Mouse (Mus musculus) hindbrain, embryonic 10.5 days (tissue): ENCODE data around the gene Tspan18. TPM values are rescaled to one million over a fixed set of nuclear protein-coding genes. Genes with fewer than 3 reads are reported as not detected.
A peak's percentile ranks its signal among the peaks of the same experiment; 100 is the strongest.

Source experiments
- DNase-seq: peaks from one replicate; pipeline ENCODE4 v3.0.0-alpha.2; 2017; ENCODE audit warnings: low spot score
- H3K27ac ChIP-seq: fragments of 300-500 bp; sonication (generic); 2 replicates; pipeline ENCODE4 v1.5.1; 2016; ENCODE audit warnings: mild to moderate bottlenecking, moderate library complexity
- H3K27me3 ChIP-seq: fragments of 300-500 bp; sonication (generic); 2 replicates; pipeline ENCODE4 v1.6.1; 2016; ENCODE audit warnings: mild to moderate bottlenecking; ENCODE audit not compliant: poor library complexity, insufficient read depth, severe bottlenecking
- H3K36me3 ChIP-seq: fragments of 300-500 bp; sonication (generic); 2 replicates; pipeline ENCODE4 v1.6.1; 2016; ENCODE audit warnings: mild to moderate bottlenecking, moderate library complexity
- H3K4me1 ChIP-seq: fragments of 300-500 bp; sonication (generic); replicated peaks from 2 replicates; pipeline ENCODE4 v1.6.1; 2016; ENCODE audit warnings: mild to moderate bottlenecking
- H3K4me3 ChIP-seq: fragments of 300-500 bp; sonication (generic); 2 replicates; pipeline ENCODE4 v1.5.1; 2016; ENCODE audit warnings: mild to moderate bottlenecking, moderate library complexity
- H3K9me3 ChIP-seq: fragments of 300-500 bp; sonication (generic); 2 replicates; pipeline ENCODE4 v1.6.1; 2016; ENCODE audit warnings: mild to moderate bottlenecking, moderate library complexity
- WGBS: fragments of 180-500 bp; shearing (Covaris S2); methylation state at CpG from one replicate; pipeline ENCODE4 v1.1.7; 2016; 5-methylcytosine and 5-hydroxymethylcytosine counted together
- polyA plus RNA-seq: library from polyadenylated mRNA; unstranded; fragments of >200 nt; fragmentation: Nextera tagmentation; extraction: Ambion mirVana; gene quantifications from 2 replicates; pipeline ENCODE4 v1.2.1, GENCODE M21; 2016

The Tspan18 gene
- polyA plus RNA-seq, 1 experiment from 2014 or later = 55.1 TPM

DNA sequence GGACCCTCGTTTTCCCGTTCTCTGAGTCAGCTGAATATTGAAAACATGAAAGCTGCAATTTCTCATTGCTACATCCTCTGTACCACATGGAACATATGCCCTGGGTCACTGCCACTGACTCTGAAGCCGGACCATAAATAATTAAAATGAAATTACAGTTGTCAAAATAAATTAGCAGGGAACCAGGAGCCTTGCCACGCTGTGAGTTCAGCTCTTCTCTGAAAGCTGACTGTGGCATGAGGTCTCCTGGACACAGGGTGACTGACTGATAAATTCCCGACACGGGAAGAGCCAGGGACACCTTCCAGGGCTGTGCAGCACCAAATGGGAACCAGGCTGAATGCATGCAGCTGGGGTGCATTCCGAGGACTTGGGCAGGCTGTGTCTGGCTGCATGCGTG, 48.5 kb downstream of the Tspan18 start:
- 50% methylated on average over 8 of the region's 8 CpGs for WGBS
- Histone ChIP-seq H3K27me3 (no peaks in the 10 kb centered on the region), H3K27ac (peak overlapping the region; percentile 92), H3K4me3 (no peak overlapping the region), H3K4me1 (peaks cover 100% of the 10 kb centered on the region), H3K9me3 (no peaks in the 10 kb centered on the region), H3K36me3 (no peaks in the 10 kb centered on the region)
- peak; percentile 15 for DNase-seq

DNA sequence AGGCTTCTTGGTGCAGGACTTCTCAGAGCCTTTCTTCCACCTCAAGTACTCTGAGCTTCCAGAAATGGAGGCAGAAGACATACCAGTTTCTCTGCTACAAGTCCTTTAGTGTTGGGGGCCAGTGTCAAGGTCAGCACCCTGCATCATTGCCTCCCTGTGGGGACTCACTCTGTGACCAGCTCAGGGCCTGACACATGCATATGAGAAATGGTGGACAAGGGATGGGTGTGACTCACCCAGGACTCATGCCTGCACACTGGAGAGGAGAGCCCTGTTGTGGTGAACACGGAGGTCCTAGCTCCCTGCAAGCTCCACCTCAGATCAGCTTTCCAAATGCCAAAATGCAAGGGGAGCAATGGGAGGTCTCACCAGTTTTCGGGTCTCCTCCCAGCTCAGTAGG, 49.7 kb downstream of the Tspan18 start:
- WGBS = 52% methylated on average over 2 of the region's 2 CpGs
- Histone ChIP-seq H3K4me3 (peak overlapping the region; percentile 33; the same call in 1 of the 2 replicates), H3K27me3 (no peaks in the 10 kb centered on the region), H3K9me3 (no peaks in the 10 kb centered on the region), H3K36me3 (no peaks in the 10 kb centered on the region), H3K27ac (peak overlapping the region; percentile 92), H3K4me1 (peaks cover 100% of the 10 kb centered on the region)
- DNase-seq = no peak

DNA sequence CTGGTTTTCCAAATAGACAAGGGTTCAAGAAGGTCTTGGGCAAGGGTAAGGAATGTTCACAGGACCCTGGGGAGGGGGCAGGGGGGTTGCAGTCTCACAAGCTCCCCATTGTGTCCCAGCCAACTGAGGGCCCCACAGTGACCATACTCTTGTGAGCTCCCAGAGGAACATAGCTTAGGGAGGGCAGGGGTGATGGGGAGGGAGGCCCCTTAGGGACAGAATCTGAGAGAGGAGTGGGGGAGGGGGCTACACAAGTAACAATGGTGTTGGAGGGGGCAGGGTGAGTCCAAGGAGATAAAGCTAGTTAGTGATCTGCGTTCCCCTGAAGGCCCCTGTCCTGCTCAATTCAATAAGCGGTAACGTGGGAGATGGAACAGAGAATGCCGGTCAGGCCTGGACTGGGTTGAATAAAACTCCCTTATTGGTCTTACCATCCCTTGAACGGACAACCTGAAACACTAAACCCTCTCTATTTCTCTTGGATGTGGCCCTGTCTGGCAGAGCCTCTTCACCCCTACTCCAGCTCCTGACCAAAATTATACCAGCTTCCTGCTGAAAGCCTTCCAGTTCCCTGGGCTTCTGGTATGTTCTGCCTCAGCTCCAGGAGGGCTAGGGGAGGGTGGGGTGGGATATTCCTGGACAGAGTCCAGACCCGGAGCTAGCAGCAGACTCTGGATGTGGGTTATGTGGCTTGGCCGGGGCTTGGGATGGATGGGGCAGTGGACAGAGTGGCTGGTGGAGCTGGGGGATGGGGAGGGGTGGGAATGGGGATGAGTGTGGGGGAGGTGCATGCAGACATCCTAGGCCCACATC, 50.6 kb downstream of the Tspan18 start:
- Histone ChIP-seq H3K4me3 (peak overlapping the region; percentile 33), H3K27me3 (no peaks in the 10 kb centered on the region), H3K36me3 (no peaks in the 10 kb centered on the region), H3K27ac (peak overlapping the region; percentile 92), H3K9me3 (no peaks in the 10 kb centered on the region), H3K4me1 (peaks cover 100% of the 10 kb centered on the region)
- DNase-seq = peak; percentile 80
- WGBS = 17% methylated on average over 7 of the region's 7 CpGs

DNA sequence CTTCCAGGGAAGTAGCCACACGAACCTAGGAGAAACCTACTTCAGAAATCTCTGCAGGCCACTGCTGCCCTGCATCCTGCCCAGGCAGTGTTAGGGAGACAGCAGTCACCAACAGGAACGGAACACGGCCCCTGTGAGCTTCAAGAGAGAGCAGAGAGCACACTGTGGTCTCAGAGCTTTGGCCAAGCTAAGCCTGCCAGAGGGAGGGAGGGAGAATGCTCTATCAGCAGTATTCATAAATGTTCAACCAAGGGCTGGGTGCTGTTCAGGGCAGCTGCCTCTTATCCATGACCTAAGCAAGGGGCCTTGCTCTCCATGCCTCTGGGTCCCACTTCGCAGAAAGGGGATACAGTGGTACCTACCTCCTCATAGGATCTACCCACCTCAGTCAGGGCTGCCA, 51.7 kb downstream of the Tspan18 start:
- Histone ChIP-seq H3K9me3 (no peaks in the 10 kb centered on the region), H3K27ac (peak overlapping the region; percentile 92), H3K4me3 (no peak overlapping the region), H3K27me3 (no peaks in the 10 kb centered on the region), H3K36me3 (no peaks in the 10 kb centered on the region), H3K4me1 (peaks cover 100% of the 10 kb centered on the region)
- whole genome bisulfite sequencing = 91% methylated on average over 4 of the region's 4 CpGs
- DNase-seq = no peak

DNA sequence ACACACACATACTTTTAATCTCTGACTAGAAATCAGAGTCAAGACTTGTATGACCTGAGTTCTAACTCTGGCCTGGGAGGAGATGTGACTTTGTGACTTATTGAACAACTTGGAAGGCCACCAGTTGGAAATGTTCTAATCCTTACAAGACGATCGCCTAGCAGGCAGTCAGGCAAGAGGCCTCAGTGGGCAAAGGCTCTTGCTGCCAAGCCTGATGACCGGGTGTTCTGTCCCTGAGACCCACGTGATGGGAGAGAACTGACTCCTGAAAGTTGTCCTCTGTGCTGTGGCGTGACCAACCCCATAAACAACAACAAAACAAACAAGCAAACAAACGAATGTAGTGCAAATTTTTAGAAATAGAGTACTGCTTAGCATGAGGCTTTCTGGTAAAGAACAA, 52.8 kb downstream of the Tspan18 start:
- peaks cover 4% of the 10 kb centered on the region; the same call in 1 of the 2 replicates for H3K36me3 ChIP-seq
- H3K27ac ChIP-seq = peak overlapping the region; percentile 92
- no peaks in the 10 kb centered on the region for H3K9me3 ChIP-seq
- H3K27me3 ChIP-seq = no peaks in the 10 kb centered on the region
- H3K4me3 ChIP-seq = no peak overlapping the region
- peaks cover 100% of the 10 kb centered on the region for H3K4me1 ChIP-seq
- no peak for DNase-seq
- 84% methylated on average over 6 of the region's 6 CpGs for WGBS

DNA sequence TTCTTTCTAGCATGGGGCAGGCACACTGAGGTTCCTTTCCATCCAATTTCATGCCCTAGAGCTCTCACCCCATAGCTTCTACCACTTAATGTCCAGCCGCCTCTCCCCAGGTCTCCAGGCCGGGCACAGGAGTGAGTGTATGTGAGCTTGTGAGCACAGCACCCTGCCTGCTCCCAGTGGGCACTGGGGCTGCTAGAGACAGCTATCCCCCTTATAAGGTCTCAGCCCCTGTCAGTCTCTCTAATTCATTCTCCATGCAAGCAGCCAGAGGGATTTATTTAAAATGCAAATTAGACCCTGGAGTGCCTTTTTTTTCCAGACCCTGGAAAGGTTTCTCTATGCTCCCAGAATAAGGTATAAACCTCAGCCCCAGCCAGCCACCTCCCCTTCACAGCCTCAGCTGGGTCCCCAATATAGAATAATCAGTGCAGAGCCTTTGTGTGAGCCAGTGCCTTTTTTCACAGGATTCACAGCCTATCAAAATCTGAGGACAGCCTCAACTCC, 54.1 kb downstream of the Tspan18 start:
- H3K4me3 ChIP-seq = no peak overlapping the region
- peak; percentile 47 for DNase-seq
- peaks cover 14% of the 10 kb centered on the region; the same call in 1 of the 2 replicates for H3K36me3 ChIP-seq

DNA sequence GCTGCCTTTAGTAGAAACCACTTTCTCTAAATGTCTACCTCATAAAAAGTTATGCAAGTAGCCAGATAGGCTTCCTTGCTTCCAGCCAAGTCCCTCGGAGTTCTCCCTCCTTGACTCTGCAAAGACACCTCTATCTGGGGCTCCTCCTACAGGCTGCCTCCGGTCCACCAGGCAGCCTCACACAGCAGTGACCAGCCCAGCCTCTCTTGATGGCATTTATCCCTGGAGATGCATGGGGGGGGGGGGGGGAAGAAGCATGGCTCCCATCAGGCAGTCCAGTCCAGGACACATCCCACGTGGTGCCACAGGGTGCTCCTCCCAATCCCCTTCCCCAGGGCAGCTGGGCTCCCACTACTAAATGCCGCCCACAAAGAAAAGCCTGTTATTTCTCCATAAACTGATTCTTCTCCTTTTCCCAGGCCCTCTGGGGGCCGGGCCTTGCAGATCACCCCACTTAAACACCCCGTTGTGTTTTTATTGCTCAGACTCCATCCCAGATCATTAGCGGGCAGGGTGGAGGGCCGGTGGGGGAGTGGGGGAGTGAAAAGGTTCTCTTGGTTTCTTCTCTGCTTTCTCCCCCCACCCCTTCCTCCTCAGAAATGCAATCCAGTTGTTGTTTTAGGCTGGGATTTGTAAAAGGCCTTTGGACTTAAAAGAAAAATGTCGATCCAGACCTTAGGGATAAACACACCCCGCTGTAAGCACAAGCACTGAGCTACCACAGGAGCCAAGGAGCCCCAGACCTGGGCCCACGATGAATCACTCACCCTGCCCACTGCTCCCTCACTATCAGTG, 55.9 kb downstream of the Tspan18 start:
- Histone ChIP-seq H3K27ac (peak overlapping the region; percentile 92), H3K9me3 (no peaks in the 10 kb centered on the region), H3K4me3 (0 out of 2 replicates have a peak overlapping the region, but pooled peaks have one; percentile 3), H3K4me1 (peaks cover 88% of the 10 kb centered on the region), H3K27me3 (no peaks in the 10 kb centered on the region), H3K36me3 (peaks cover 14% of the 10 kb centered on the region; the same call in 1 of the 2 replicates)
- WGBS = 8% methylated on average over 11 of the region's 11 CpGs
- DNase-seq = peak; percentile 58

More for the DNA sequence above, 54.1 kb downstream of the Tspan18 start:
- H3K27ac ChIP-seq = peak overlapping the region; percentile 92
- peaks cover 88% of the 10 kb centered on the region for H3K4me1 ChIP-seq
- H3K9me3 ChIP-seq = no peaks in the 10 kb centered on the region
- 45% methylated on average over 2 of the region's 2 CpGs for WGBS
- no peaks in the 10 kb centered on the region for H3K27me3 ChIP-seq

DNA sequence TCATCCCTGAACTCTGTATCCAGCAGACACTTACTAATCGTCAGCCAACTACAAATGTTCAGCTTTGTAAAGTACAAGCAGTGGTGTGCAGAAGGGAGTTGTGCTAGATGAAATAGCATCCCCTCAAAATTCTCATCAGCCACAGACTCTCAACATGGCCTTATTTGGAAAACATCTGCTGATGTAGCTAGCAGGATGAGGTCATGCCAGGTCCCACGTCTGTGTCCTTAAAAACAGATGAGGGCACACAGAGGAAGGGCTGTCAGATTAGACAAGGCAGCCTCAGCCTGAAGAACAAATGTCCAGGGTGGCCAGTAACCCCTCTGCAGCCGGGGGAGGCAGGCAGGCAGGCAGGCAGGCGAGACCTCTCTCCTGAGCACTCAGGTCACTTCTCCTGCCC, 56.8 kb downstream of the Tspan18 start:
- H3K27ac ChIP-seq = peak overlapping the region; percentile 92
- DNase-seq = peak; percentile 31
- 23% methylated on average over 4 of the region's 4 CpGs for WGBS
- peaks cover 88% of the 10 kb centered on the region for H3K4me1 ChIP-seq
- no peaks in the 10 kb centered on the region for H3K27me3 ChIP-seq
- H3K36me3 ChIP-seq = peaks cover 14% of the 10 kb centered on the region; the same call in 1 of the 2 replicates
- no peaks in the 10 kb centered on the region for H3K9me3 ChIP-seq
- H3K4me3 ChIP-seq = no peak overlapping the region

DNA sequence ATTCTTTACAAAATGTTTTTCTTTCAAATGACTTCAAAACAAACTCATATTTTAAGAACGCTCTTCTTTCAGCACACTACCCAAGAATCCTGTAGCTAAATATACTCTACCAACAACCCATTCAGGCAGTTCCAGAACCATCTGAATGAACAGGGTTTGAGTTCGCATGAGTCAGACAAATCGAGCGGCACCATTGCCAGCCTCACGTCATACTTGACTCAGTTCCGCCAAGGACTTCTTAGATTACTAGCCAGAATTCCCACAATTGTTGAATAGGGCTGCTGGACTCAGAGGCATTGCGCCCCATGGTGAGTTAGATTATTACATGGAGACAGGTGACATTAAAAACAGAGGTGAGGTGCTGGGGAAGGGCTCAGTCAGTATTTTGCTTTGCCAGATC, 58.3 kb downstream of the Tspan18 start:
- no peak for DNase-seq
- 95% methylated on average over 7 of the region's 7 CpGs for WGBS
- no peak overlapping the region for H3K4me3 ChIP-seq
- H3K27me3 ChIP-seq = no peaks in the 10 kb centered on the region
- peaks cover 79% of the 10 kb centered on the region for H3K4me1 ChIP-seq
- no peaks in the 10 kb centered on the region for H3K9me3 ChIP-seq
- 0 out of 2 replicates have a peak overlapping the region, but pooled peaks have one; percentile 92 for H3K27ac ChIP-seq
- H3K36me3 ChIP-seq = peaks cover 14% of the 10 kb centered on the region; the same call in 1 of the 2 replicates

DNA sequence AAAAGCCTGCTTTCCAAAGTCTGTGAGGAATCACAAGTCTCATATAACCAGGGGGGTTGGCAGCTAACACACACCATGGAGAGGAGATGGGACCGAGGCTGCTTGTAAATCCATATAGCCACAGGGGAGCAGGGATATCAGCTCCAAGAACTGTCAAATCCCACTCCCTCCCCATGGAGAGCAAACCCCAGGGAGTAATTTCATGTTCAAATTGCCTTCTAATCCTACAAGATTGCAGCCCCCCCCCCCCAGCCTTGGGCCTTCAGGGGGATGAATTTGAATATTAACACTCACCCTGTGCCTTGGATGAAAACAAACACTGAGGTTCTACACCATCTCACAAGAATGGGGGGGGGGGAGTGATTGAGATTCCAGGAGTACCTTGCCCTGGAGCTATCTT, 60.4 kb downstream of the Tspan18 start:
- peak overlapping the region; percentile 43; the same call in 1 of the 2 replicates for H3K27ac ChIP-seq
- DNase-seq = no peak

DNA sequence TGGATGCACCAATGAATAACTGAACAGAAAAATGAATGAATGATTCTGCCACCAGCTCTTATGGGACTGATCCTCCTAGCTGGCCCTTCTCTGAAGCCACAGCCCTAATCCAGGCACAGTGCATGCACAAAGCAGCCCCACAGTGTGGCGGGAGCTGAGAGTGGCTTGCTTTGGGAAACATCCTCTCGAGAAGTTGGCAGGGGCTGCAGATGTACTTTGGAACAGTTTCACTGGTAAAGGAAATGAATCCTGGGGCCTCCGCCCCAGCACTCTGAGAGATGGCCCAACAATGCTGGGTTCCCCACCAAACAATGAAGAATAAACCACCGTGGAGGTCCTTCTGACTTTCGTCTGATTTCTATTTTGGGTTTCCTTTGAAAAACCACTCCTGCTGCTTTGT, 64.2 kb downstream of the Tspan18 start:
- 58% methylated on average over 5 of the region's 5 CpGs for whole genome bisulfite sequencing
- H3K27ac ChIP-seq = peak overlapping the region; percentile 50
- no peaks in the 10 kb centered on the region for H3K27me3 ChIP-seq
- H3K36me3 ChIP-seq = peaks cover under 1% of the 10 kb centered on the region; the same call in 1 of the 2 replicates
- no peaks in the 10 kb centered on the region for H3K9me3 ChIP-seq
- H3K4me3 ChIP-seq = no peak overlapping the region
- DNase-seq = no peak
- H3K4me1 ChIP-seq = peaks cover 82% of the 10 kb centered on the region

More for the DNA sequence above, 60.4 kb downstream of the Tspan18 start:
- peaks cover 77% of the 10 kb centered on the region for H3K4me1 ChIP-seq
- peaks cover 14% of the 10 kb centered on the region; the same call in 1 of the 2 replicates for H3K36me3 ChIP-seq
- H3K9me3 ChIP-seq = no peaks in the 10 kb centered on the region
- no peaks in the 10 kb centered on the region for H3K27me3 ChIP-seq
- H3K4me3 ChIP-seq = no peak overlapping the region
- 34% methylated on average over 1 of the region's 1 CpGs for WGBS

DNA sequence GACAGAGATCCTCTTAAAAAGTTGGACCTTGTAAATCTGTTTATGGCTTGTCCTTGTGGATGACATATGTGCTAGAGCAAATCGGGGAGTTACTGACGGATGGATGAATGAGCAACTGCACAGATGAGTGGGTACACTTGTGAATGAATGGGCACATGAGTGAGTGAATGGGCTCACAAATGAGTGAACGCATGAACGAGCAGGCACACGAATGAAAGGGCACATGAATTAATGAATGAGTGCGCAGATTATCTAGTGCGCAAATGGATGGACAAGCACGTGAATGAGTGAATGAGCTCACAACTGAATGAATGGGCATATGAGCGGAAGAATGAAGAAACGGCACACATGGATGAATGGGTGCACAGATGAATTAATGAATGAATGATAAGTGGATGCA, 64.7 kb downstream of the Tspan18 start:
- peaks cover 78% of the 10 kb centered on the region for H3K4me1 ChIP-seq
- H3K4me3 ChIP-seq = no peak overlapping the region
- 81% methylated on average over 10 of the region's 10 CpGs for WGBS
- H3K9me3 ChIP-seq = no peaks in the 10 kb centered on the region
- peak overlapping the region; percentile 57; the same call in 1 of the 2 replicates for H3K27ac ChIP-seq
- DNase-seq = no peak
- H3K27me3 ChIP-seq = no peaks in the 10 kb centered on the region
- H3K36me3 ChIP-seq = 0 out of 2 replicates have a peak, but pooled peaks cover 5% of the 10 kb centered on the region
